Mouse (Mus musculus) intestine, embryonic 16.5 days (tissue): ENCODE results near the gene Ccdc97. TPM values are rescaled to one million over a fixed set of nuclear protein-coding genes. Genes with fewer than 3 reads are reported as not detected.
A peak's percentile ranks its signal among the peaks of the same experiment; 100 is the strongest.

Experiments
- ATAC-seq: fragments of 200-750 bp; cut with Nextera tagmentation; 2 replicates; pipeline ENCODE4 v1.8.0; 2017; ENCODE audit warnings: moderate TSS enrichment, moderate library complexity
- H3K27ac ChIP-seq: fragments of 300-500 bp; sonication (generic); 2 replicates; pipeline ENCODE4 v1.5.1; 2014; ENCODE audit warnings: mild to moderate bottlenecking, low read length
- H3K27me3 ChIP-seq: fragments of 300-500 bp; sonication (generic); replicated peaks from 2 replicates; pipeline ENCODE4 v1.6.1; 2014; ENCODE audit warnings: low read length, control low read depth, mixed read lengths; ENCODE audit not compliant: control insufficient read depth, insufficient read depth
- H3K36me3 ChIP-seq: fragments of 300-500 bp; sonication (generic); 2 replicates; pipeline ENCODE4 v1.6.1; 2014; ENCODE audit warnings: low read length, control low read depth; ENCODE audit not compliant: control insufficient read depth, insufficient read depth
- H3K4me1 ChIP-seq: fragments of 300-500 bp; sonication (generic); 2 replicates; pipeline ENCODE4 v1.6.1; 2014; ENCODE audit warnings: low read length, control low read depth, mixed read lengths; ENCODE audit not compliant: control insufficient read depth, insufficient read depth
- H3K4me2 ChIP-seq: fragments of 300-500 bp; sonication (generic); 2 replicates; pipeline ENCODE4 v1.6.1; 2014; ENCODE audit warnings: low read depth, low read length, control low read depth
- H3K4me3 ChIP-seq: fragments of 300-500 bp; sonication (generic); 2 replicates; pipeline ENCODE4 v1.5.1; 2014; ENCODE audit warnings: mild to moderate bottlenecking, low read length
- H3K9ac ChIP-seq: fragments of 300-500 bp; sonication (generic); 2 replicates; pipeline ENCODE4 v1.6.1; 2014; ENCODE audit warnings: low read depth, low read length
- H3K9me3 ChIP-seq: fragments of 300-500 bp; sonication (generic); 2 replicates; pipeline ENCODE4 v1.6.1; 2016; ENCODE audit warnings: low read length, control low read depth; ENCODE audit not compliant: control insufficient read depth
- WGBS: fragments of 180-500 bp; shearing (Covaris S2); extraction: QIAGEN DNeasy Blood & Tissue Kit; methylation state at CpG from one replicate; pipeline ENCODE4 v1.1.7; 2014; 5-methylcytosine and 5-hydroxymethylcytosine counted together
- polyA plus RNA-seq: library from polyadenylated mRNA; unstranded; fragments of >200 nt; fragmentation: Nextera tagmentation; extraction: Ambion mirVana; gene quantifications from 2 replicates; pipeline ENCODE4 v1.2.1, GENCODE M21; 2015

Ccdc97 gene
- polyA plus RNA-seq, 1 experiment from 2014 or later: 22.0 TPM

- no peak overlapping the region for H3K9ac ChIP-seq
- H3K27me3 ChIP-seq: no peaks in the 10 kb centered on the region
- no peak for ATAC-seq
- no peak overlapping the region for H3K27ac ChIP-seq
- peaks cover 29% of the 10 kb centered on the region for H3K4me1 ChIP-seq
- H3K9me3 ChIP-seq: no peaks in the 10 kb centered on the region
- 86% methylated on average over 9 of the region's 9 CpGs for WGBS
- H3K4me2 ChIP-seq: no peak overlapping the region
- peaks cover 22% of the 10 kb centered on the region for H3K36me3 ChIP-seq
- H3K4me3 ChIP-seq: no peak overlapping the region
Measured at GRCm38 (mm10) chr7:25712801-25713200, 6.1 kb downstream of the Ccdc97 start.

DNA sequence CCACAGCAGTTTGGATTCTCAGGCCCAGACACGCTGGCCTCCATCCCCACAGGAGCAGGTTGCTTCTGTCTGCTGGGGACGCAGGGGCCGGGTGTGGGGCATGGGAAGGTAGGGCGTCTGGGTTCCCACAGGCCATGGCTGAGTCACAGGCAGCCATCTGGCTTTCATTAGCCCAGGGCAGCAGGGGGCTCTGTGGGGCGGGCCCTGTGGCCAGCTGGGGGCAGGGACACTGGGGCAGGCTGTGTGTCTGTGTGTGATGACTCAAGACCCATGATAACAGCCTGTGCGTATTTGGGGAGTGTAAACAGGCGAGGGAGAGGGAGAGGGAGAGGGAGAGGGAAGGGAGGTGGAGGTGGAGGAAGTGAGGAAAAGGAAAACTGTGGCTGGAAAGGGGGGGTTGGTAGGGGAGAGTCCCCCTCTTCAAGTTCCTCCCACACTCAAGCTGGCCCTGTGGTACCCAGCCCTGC lies 7.1 kb downstream of the Ccdc97 start:
- Histone ChIP-seq H3K27ac (peak overlapping the region; percentile 15; the same call in 1 of the 2 replicates), H3K4me1 (peaks cover 35% of the 10 kb centered on the region), H3K36me3 (peaks cover 22% of the 10 kb centered on the region), H3K9ac (peak overlapping the region; percentile 36; the same call in 1 of the 2 replicates), H3K9me3 (no peaks in the 10 kb centered on the region), H3K4me2 (no peak overlapping the region), H3K27me3 (no peaks in the 10 kb centered on the region), H3K4me3 (no peak overlapping the region)
- WGBS: 22% methylated on average over 7 of the region's 7 CpGs
- ATAC-seq: peak; percentile 26

DNA sequence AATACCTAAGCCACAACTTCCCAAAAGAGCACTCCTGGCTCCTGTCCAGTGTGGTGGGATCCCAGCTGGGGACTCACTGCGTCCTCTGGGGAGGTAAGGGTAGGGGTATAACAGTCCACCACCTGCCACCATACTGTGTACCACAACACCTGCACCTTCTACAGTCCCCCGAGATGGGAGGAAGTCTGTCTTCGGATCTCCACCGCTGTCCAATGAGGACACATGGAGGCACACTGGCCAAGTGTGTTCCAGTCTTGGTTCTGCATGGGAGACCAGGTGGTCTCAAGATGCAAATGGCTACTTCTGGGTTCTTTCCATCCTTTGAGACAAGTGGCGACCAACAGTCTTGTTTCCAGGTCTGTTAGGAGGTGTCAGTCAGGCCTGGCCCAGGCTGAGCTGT lies 7.7 kb downstream of the Ccdc97 start:
- Histone ChIP-seq H3K9ac (no peak overlapping the region), H3K36me3 (peaks cover 22% of the 10 kb centered on the region), H3K4me2 (no peak overlapping the region), H3K4me3 (no peak overlapping the region), H3K27ac (no peak overlapping the region), H3K27me3 (no peaks in the 10 kb centered on the region), H3K4me1 (peaks cover 41% of the 10 kb centered on the region), H3K9me3 (no peaks in the 10 kb centered on the region)
- 65% methylated on average over 5 of the region's 5 CpGs for WGBS
- ATAC-seq: no peak

- Histone ChIP-seq H3K36me3 (peaks cover 22% of the 10 kb centered on the region), H3K27me3 (no peaks in the 10 kb centered on the region), H3K27ac (no peak overlapping the region), H3K4me1 (peaks cover 45% of the 10 kb centered on the region), H3K4me2 (0 out of 2 replicates have a peak overlapping the region, but pooled peaks have one; percentile 7), H3K9ac (peak overlapping the region; percentile 57), H3K4me3 (no peak overlapping the region), H3K9me3 (no peaks in the 10 kb centered on the region)
- 7% methylated on average over 7 of the region's 7 CpGs for WGBS
- ATAC-seq: peak; percentile 18; the same call in 1 of the 2 replicates
Measured at GRCm38 (mm10) chr7:25710519-25711130, 8.3 kb downstream of the Ccdc97 start.

- H3K4me1 ChIP-seq: peaks cover 51% of the 10 kb centered on the region
- no peaks in the 10 kb centered on the region for H3K27me3 ChIP-seq
- no peak overlapping the region for H3K4me2 ChIP-seq
- H3K4me3 ChIP-seq: no peak overlapping the region
- WGBS: 11% methylated on average over 12 of the region's 12 CpGs
- H3K9ac ChIP-seq: peak overlapping the region; percentile 57
- no peak overlapping the region for H3K27ac ChIP-seq
- H3K36me3 ChIP-seq: peaks cover 19% of the 10 kb centered on the region
- no peaks in the 10 kb centered on the region for H3K9me3 ChIP-seq
- ATAC-seq: no peak
Measured at GRCm38 (mm10) chr7:25709961-25710360, 8.9 kb downstream of the Ccdc97 start.

GRCm38 (mm10) chr7:25707581-25708292 lies 11.2 kb downstream of the Ccdc97 start:
- H3K4me2 ChIP-seq: 0 out of 2 replicates have a peak overlapping the region, but pooled peaks have one; percentile 3
- H3K4me3 ChIP-seq: no peak overlapping the region
- peaks cover 60% of the 10 kb centered on the region for H3K4me1 ChIP-seq
- WGBS: 47% methylated on average over 15 of the region's 15 CpGs
- H3K27me3 ChIP-seq: no peaks in the 10 kb centered on the region
- no peaks in the 10 kb centered on the region for H3K9me3 ChIP-seq
- peak overlapping the region; percentile 77 for H3K27ac ChIP-seq
- H3K9ac ChIP-seq: peak overlapping the region; percentile 33
- ATAC-seq: no peak
- H3K36me3 ChIP-seq: no peaks in the 10 kb centered on the region

DNA sequence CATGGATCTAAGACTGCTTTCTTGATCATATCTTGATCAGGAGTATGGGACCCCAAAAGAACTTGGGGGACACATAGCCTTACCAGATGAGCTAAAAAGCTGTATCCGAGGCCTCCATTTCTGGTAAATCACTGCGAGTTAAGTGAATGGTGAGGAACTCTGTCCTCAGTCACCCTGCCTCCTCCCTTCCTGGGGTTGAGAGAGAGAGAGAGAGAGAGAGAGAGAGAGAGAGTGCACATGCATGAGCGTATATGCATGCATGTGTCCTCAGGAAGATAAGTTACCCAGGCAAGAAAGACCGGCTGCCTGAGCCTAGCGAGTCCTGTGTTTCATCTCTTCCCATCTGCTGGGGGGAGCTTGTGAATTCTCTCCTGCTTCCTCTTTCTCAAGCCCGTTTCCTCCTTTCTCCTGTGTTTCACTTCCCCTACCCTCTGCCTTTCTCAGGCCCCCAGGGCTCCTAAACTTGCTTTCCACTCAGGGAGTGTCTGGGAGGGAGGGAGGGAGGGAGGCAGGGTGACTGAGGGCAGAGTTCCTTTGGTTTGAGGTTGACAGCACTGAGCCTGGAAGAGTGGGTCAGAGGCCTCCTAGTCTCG lies 12.2 kb downstream of the Ccdc97 start:
- Histone ChIP-seq H3K27ac (peak overlapping the region; percentile 77), H3K4me2 (no peak overlapping the region), H3K9me3 (no peaks in the 10 kb centered on the region), H3K4me3 (no peak overlapping the region), H3K4me1 (peaks cover 54% of the 10 kb centered on the region), H3K9ac (peak overlapping the region; percentile 33; the same call in 1 of the 2 replicates), H3K27me3 (no peaks in the 10 kb centered on the region), H3K36me3 (no peaks in the 10 kb centered on the region)
- no peak for ATAC-seq
- WGBS: 40% methylated on average over 7 of the region's 7 CpGs

- Histone ChIP-seq H3K4me1 (peaks cover 52% of the 10 kb centered on the region), H3K4me3 (no peak overlapping the region), H3K9me3 (no peaks in the 10 kb centered on the region), H3K9ac (no peak overlapping the region), H3K4me2 (no peak overlapping the region), H3K27me3 (no peaks in the 10 kb centered on the region), H3K36me3 (no peaks in the 10 kb centered on the region), H3K27ac (peak overlapping the region; percentile 77)
- peak; percentile 38 for ATAC-seq
- WGBS: 42% methylated on average over 6 of the region's 6 CpGs
Measured at GRCm38 (mm10) chr7:25705801-25706251, 13.1 kb downstream of the Ccdc97 start.

DNA sequence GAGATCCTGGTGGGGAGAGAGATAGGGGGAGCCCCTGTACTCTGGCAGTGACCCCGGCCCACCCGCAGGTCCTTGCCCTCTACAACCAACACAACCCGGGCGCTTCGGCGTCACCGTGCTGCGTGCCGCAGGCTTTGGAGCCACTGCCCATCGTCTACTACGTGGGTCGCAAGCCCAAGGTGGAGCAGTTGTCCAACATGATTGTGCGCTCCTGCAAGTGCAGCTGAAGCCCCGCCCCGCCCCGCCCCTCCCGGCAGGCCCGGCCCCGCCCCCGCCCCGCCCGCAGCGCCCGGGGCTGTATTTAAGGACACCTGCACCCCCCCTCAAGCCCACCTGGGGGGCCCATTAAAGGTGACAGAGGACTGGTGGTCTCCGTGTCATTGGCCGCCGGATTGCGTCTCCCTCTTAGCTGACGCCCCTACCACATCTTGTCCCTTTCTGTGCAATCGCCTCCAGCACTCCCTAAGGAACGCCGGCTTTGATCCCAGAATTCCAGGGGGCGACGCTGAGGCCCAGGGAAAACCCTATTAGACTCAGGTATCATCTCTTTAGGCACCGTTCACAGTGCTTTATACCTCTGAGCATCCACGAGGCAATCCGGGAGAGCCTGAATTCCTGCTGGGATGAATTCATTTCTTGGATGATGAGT lies 14.0 kb downstream of the Ccdc97 start:
- H3K4me3 ChIP-seq: peak overlapping the region; percentile 31
- peak; percentile 51 for ATAC-seq
- no peaks in the 10 kb centered on the region for H3K27me3 ChIP-seq
- H3K9ac ChIP-seq: no peak overlapping the region
- peak overlapping the region; percentile 54 for H3K4me2 ChIP-seq
- H3K9me3 ChIP-seq: no peaks in the 10 kb centered on the region
- no peaks in the 10 kb centered on the region for H3K36me3 ChIP-seq
- WGBS: 11% methylated on average over 37 of the region's 37 CpGs
- no peak overlapping the region for H3K27ac ChIP-seq
- peaks cover 44% of the 10 kb centered on the region for H3K4me1 ChIP-seq
